Mouse (Mus musculus) ES-E14 (cell line): ENCODE results near the gene Usp31.

Source experiments
- CHD2 ChIP-seq: IDR thresholded peaks from 2 replicates; pipeline ENCODE4 v1.6.1; 2014; ENCODE audit warnings: mild to moderate bottlenecking, low read depth, low read length, inconsistent platforms
- HCFC1 ChIP-seq: IDR thresholded peaks from 2 replicates; pipeline ENCODE4 v1.6.1; 2012; ENCODE audit warnings: low read length, inconsistent platforms, borderline replicate concordance; ENCODE audit not compliant: insufficient read depth
- ZC3H11A ChIP-seq: IDR thresholded peaks from 2 replicates; pipeline ENCODE4 v1.6.1; 2012; ENCODE audit warnings: low read depth, mild to moderate bottlenecking, inconsistent platforms, low read length, borderline replicate concordance
- ZNF384 ChIP-seq: IDR thresholded peaks from 2 replicates; pipeline ENCODE4 v1.6.1; 2012; ENCODE audit warnings: low read depth, low read length, inconsistent platforms

DNA sequence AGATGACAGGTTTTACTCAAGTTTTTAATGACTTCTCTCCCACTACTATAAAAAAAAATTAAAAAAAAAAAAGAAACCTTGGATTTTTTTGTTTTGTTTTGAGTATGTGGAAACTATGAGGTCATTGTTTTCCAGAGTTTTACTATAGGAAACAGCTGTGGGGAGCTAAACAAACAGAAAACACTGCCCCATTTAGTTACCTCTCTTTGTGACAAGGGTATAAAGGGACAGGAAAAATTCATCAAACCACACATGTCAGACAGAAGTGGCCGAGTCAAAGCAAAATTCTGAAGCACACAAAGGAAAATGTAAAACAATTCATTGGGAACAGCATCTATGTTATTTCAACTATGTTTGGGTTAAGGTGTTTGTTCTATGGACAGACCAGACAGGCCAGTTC lies 9.5 kb downstream of the Usp31 start:
- TF ChIP-seq CHD2 (no peak), HCFC1 (no peak), ZNF384 (no peak), ZC3H11A (no peak)
